19 mouse cellular contexts compared by ENCODE assay signal in the genomic region with DNA sequence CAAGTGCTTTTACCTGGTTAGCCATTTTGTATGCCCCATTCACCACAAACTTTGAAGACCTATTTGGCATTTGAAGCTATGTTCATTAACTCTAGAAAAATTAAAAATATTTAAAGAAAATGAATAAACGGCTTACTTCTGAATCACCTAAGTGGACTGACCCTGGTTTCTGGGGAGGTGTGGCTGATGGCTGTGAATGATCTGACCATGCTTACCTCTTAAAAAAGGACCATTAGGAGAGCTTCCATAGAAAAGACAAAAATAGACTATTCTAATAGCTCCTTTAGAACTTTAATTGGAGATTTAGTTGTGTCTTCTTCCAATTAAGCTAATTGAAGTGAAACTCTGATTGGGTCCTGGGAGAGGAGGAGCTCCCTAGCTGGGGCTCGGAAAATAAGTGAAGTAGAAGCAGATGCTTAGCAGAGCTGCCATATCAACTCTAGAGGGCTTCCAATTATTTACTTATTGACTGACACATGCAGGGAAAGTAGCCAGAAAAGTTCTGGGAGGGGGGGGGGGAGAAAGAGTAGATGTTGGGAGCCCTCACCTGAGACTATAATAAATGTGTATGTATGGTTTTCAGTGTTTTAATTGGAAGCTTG.
"Had no signal": no experiment of that assay in that cellular context is flagged by ENCODE, and none has a peak within 500 bp of the region (broad histone marks: within the 10 kb centered on the region; RNA-seq: fewer than 3 reads in every experiment).

No protein-coding gene starts in this region.

- DNase-seq: lung, adult 18-20 months; lung, embryonic 14.5 days; lung, postnatal 10 days; lung, postnatal 4 days; midbrain, embryonic 14.5 days; retina, postnatal 1 day; right cerebral cortex, adult 18-20 months; right cerebral cortex, postnatal 25 days; right cerebral cortex, postnatal 4 days; spleen, adult 18-20 months; thymus, adult 18-20 months; thymus, postnatal 14 days; thymus, postnatal 36 days had no signal

- H3K4me3 ChIP-seq: midbrain, embryonic 10.5 days; midbrain, embryonic 12.5 days; myocyte; neural tube, embryonic 13.5 days; neural tube, embryonic 15.5 days had no signal

- ATAC-seq: midbrain, embryonic 16.5 days had no signal

- H3K27ac ChIP-seq: midbrain, embryonic 10.5 days; midbrain, embryonic 12.5 days; neural tube, embryonic 13.5 days; neural tube, embryonic 15.5 days had no signal

- H3K27me3 ChIP-seq: midbrain, embryonic 12.5 days; neural tube, embryonic 13.5 days; neural tube, embryonic 15.5 days had no signal

- H3K4me1 ChIP-seq: midbrain, embryonic 10.5 days; midbrain, embryonic 12.5 days; neural tube, embryonic 13.5 days; neural tube, embryonic 15.5 days had no signal

- H3K36me3 ChIP-seq: midbrain, embryonic 10.5 days; midbrain, embryonic 12.5 days; neural tube, embryonic 13.5 days; neural tube, embryonic 15.5 days had no signal

- H3K9ac ChIP-seq: lung, embryonic 14.5 days; midbrain, embryonic 12.5 days; neural tube, embryonic 13.5 days; neural tube, embryonic 15.5 days had no signal

- H3K9me3 ChIP-seq: midbrain, embryonic 10.5 days; midbrain, embryonic 12.5 days; neural tube, embryonic 13.5 days; neural tube, embryonic 15.5 days had no signal

- H3K4me2 ChIP-seq: lung, embryonic 14.5 days; midbrain, embryonic 12.5 days; neural tube, embryonic 13.5 days; neural tube, embryonic 15.5 days had no signal
